ENCODE assay signal across 8 mouse cellular contexts in genomic region chr17:56425584-56425914, GRCm38 (mm10). TPM values are rescaled to one million over a fixed set of nuclear protein-coding genes. Genes with fewer than 3 reads are reported as not detected.
A peak's percentile ranks its signal among the peaks of the same experiment; 100 is the strongest.
DNase-seq lines count a peak whose midpoint lies in the region; TF ChIP-seq lines count a peak whose summit lies in the region.

No protein-coding gene starts in this region.

- peak overlapping the region; percentile 69 for H3K9ac ChIP-seq in ES-Bruce4 (ENCODE audit: low read depth, poor library complexity, severe bottlenecking)

- H3K27ac ChIP-seq in ES-Bruce4 (ENCODE audit: insufficient read depth, low read length), result no peak overlapping the region
- peak overlapping the region; percentile 85 for H3K27ac ChIP-seq in hindbrain, embryonic 10.5 days

- 0 out of 2 replicates have a peak, but pooled peaks cover 3% of the 10 kb centered on the region for H3K36me3 ChIP-seq in ES-Bruce4 (ENCODE audit: control insufficient read depth, insufficient read depth, low read length, poor library complexity, severe bottlenecking)
- H3K36me3 ChIP-seq in hindbrain, embryonic 10.5 days, result peaks cover 93% of the 10 kb centered on the region

- WGBS in hindbrain, embryonic 10.5 days, result under 1% methylated on average over 44 of the region's 47 CpGs

- H3K27me3 ChIP-seq in ES-Bruce4 (ENCODE audit: control insufficient read depth, insufficient read depth, low read length, poor library complexity, severe bottlenecking), result no peaks in the 10 kb centered on the region
- H3K27me3 ChIP-seq in hindbrain, embryonic 10.5 days (ENCODE audit: insufficient read depth, poor library complexity, severe bottlenecking), result peaks cover 38% of the 10 kb centered on the region

- no peak for TF ChIP-seq POLR2A in ES-Bruce4 (IDR thresholded peaks at IDR 0.05; ENCODE audit: insufficient read depth, low read length)

- H3K4me3 ChIP-seq in ES-Bruce4 (ENCODE audit: low read depth, low read length), result peak overlapping the region; percentile 70
- peak overlapping the region; percentile 57 for H3K4me3 ChIP-seq in hindbrain, embryonic 10.5 days

- TF ChIP-seq EP300 in ES-Bruce4 (IDR thresholded peaks at IDR 0.05; ENCODE audit: insufficient read depth, low read depth, low read length), result no peak

- peak; percentile 46 for TF ChIP-seq CTCF in ES-Bruce4 (IDR thresholded peaks at IDR 0.05; ENCODE audit: low read depth, low read length)

- H3K9me3 ChIP-seq in ES-Bruce4 (replicated peaks; ENCODE audit: control insufficient read depth, insufficient read depth, low read length, poor library complexity, severe bottlenecking), result no peaks in the 10 kb centered on the region
- H3K9me3 ChIP-seq in hindbrain, embryonic 10.5 days, result no peaks in the 10 kb centered on the region

- peaks cover 3% of the 10 kb centered on the region for H3K4me1 ChIP-seq in ES-Bruce4 (ENCODE audit: control insufficient read depth, insufficient read depth, low read length)
- peaks cover 21% of the 10 kb centered on the region for H3K4me1 ChIP-seq in hindbrain, embryonic 10.5 days (replicated peaks)

- DNase-seq in cerebellum, adult 18-20 months, result peak; percentile 86 to 93
- peak; percentile 75 for DNase-seq in forelimb bud, embryonic 11.5 days (ENCODE audit: low read depth, low spot score)
- peak; percentile 85 for DNase-seq in hindbrain, embryonic 10.5 days (ENCODE audit: low spot score)
- peak; percentile 70 to 82 for DNase-seq in layer of hippocampus, postnatal 25 days (ENCODE audit: extremely low spot score in 1 of 2, low spot score in 1 of 2)
- peak; percentile 87 for DNase-seq in lung, postnatal 10 days
- peak; percentile 83 for DNase-seq in ovary, postnatal 10 days (ENCODE audit: low spot score)
- peak; percentile 88 for DNase-seq in thymus, postnatal 0 days (ENCODE audit: low spot score)

RNA-seq across cellular contexts. Expression of gene Ptprs, which starts 50.7 kb away (rescaled TPM):
- polyA plus RNA-seq in ES-Bruce4 (2011; ENCODE audit: insufficient read depth, insufficient read length, low read depth, missing spikeins), result 149 and 159 TPM in 2 replicates
- polyA plus RNA-seq in hindbrain, embryonic 10.5 days (2016; fragmentation: Nextera tagmentation; extraction: Ambion mirVana), result 109 and 172 TPM in 2 replicates
- total RNA-seq in layer of hippocampus, postnatal 25 days (2021), result 100 to 1,000 TPM; 658 to 741 TPM
- polyA plus RNA-seq in thymus, postnatal 0 days (2015; fragmentation: Nextera tagmentation; extraction: Ambion mirVana), result 24.2 and 29.9 TPM in 2 replicates
